Comparison of ENCODE assay signal across 22 mouse cellular contexts in genomic region chr19:37946053-37946452, GRCm38 (mm10).
DNase-seq lines count a peak whose midpoint lies in the region; ATAC-seq and TF ChIP-seq lines count a peak whose summit lies in the region.
"Had no signal": no experiment of that assay in that cellular context is flagged by ENCODE, and none has a peak within 500 bp of the region (broad histone marks: within the 10 kb centered on the region; RNA-seq: fewer than 3 reads in every experiment).

No protein-coding gene starts in this region.

- H3K9ac ChIP-seq in embryonic facial prominence, embryonic 14.5 days (ENCODE audit: low read depth, low read length) = no peak overlapping the region
- H3K9ac ChIP-seq in hindbrain, embryonic 16.5 days (ENCODE audit: low read depth, low read length) = no peak overlapping the region
- H3K9ac ChIP-seq in hindbrain, embryonic 14.5 days = no peak overlapping the region
- H3K9ac ChIP-seq: embryonic facial prominence, embryonic 13.5 days; forebrain, embryonic 13.5 days; forebrain, embryonic 15.5 days; forebrain, postnatal 0 days had no signal

- peaks cover 26% of the 10 kb centered on the region; the same call in 1 of the 2 replicates for H3K36me3 ChIP-seq in embryonic facial prominence, embryonic 14.5 days (ENCODE audit: control insufficient read depth, insufficient read depth, low read length)
- H3K36me3 ChIP-seq in embryonic facial prominence, embryonic 10.5 days (replicated peaks) = no peaks in the 10 kb centered on the region
- no peaks in the 10 kb centered on the region for H3K36me3 ChIP-seq in hindbrain, embryonic 16.5 days (ENCODE audit: control insufficient read depth, insufficient read depth, low read length)
- H3K36me3 ChIP-seq in hindbrain, embryonic 14.5 days (replicated peaks; ENCODE audit: control insufficient read depth, insufficient read depth) = no peaks in the 10 kb centered on the region
- no peaks in the 10 kb centered on the region for H3K36me3 ChIP-seq in limb, embryonic 10.5 days
- H3K36me3 ChIP-seq: forebrain, embryonic 15.5 days; G1E had no signal

- TF ChIP-seq POLR2A in lung, adult 2 months (IDR thresholded peaks at IDR 0.05; ENCODE audit: borderline replicate concordance, extremely low read depth, low read depth, low read length) = no peak

- WGBS in embryonic facial prominence, embryonic 14.5 days = 60% methylated on average over 8 of the region's 8 CpGs
- WGBS in embryonic facial prominence, embryonic 10.5 days = 82% methylated on average over 8 of the region's 8 CpGs
- 79% methylated on average over 8 of the region's 8 CpGs for WGBS in hindbrain, embryonic 16.5 days
- 79% methylated on average over 8 of the region's 8 CpGs for WGBS in hindbrain, embryonic 14.5 days
- 76% methylated on average over 8 of the region's 8 CpGs for WGBS in limb, embryonic 10.5 days
- 73% methylated on average over 8 of the region's 8 CpGs for WGBS in lung, adult 2 months

- ATAC-seq in embryonic facial prominence, embryonic 14.5 days (ENCODE audit: low read depth) = 0 out of 2 replicates have a peak, but pooled peaks have one; percentile 30
- peak; percentile 63; the same call in 1 of the 2 replicates for ATAC-seq in hindbrain, embryonic 16.5 days
- no peak for ATAC-seq in hindbrain, embryonic 14.5 days (ENCODE audit: low FRiP score)
- ATAC-seq: activated CD4-positive, CD25-positive, alpha-beta regulatory T cell, adult 4 months; CD4-positive, CD25-positive, alpha-beta regulatory T cell, adult 4 months; forebrain, embryonic 13.5 days; forebrain, embryonic 15.5 days; forebrain, postnatal 0 days; Patski had no signal

- no peak overlapping the region for H3K4me3 ChIP-seq in embryonic facial prominence, embryonic 14.5 days (ENCODE audit: low read depth, low read length)
- no peak overlapping the region for H3K4me3 ChIP-seq in embryonic facial prominence, embryonic 10.5 days
- no peak overlapping the region for H3K4me3 ChIP-seq in hindbrain, embryonic 16.5 days (ENCODE audit: low read length)
- H3K4me3 ChIP-seq in hindbrain, embryonic 14.5 days (replicated peaks; ENCODE audit: low read length) = no peak overlapping the region
- no peak overlapping the region for H3K4me3 ChIP-seq in limb, embryonic 10.5 days
- no peak overlapping the region for H3K4me3 ChIP-seq in lung, adult 2 months (replicated peaks; ENCODE audit: extremely low read depth, low read depth, low read length)
- H3K4me3 ChIP-seq: embryonic facial prominence, embryonic 13.5 days; forebrain, embryonic 13.5 days; forebrain, embryonic 15.5 days had no signal

- no peak overlapping the region for H3K27ac ChIP-seq in embryonic facial prominence, embryonic 14.5 days (replicated peaks; ENCODE audit: low read depth, low read length)
- no peak overlapping the region for H3K27ac ChIP-seq in embryonic facial prominence, embryonic 10.5 days (replicated peaks)
- no peak overlapping the region for H3K27ac ChIP-seq in hindbrain, embryonic 16.5 days (ENCODE audit: low read depth, low read length)
- H3K27ac ChIP-seq in hindbrain, embryonic 14.5 days = no peak overlapping the region
- 0 out of 2 replicates have a peak overlapping the region, but pooled peaks have one; percentile 14 for H3K27ac ChIP-seq in limb, embryonic 10.5 days
- H3K27ac ChIP-seq: embryonic facial prominence, embryonic 13.5 days; forebrain, embryonic 13.5 days; forebrain, embryonic 15.5 days had no signal

- no peaks in the 10 kb centered on the region for H3K9me3 ChIP-seq in embryonic facial prominence, embryonic 14.5 days (ENCODE audit: control insufficient read depth, low read length)
- H3K9me3 ChIP-seq in embryonic facial prominence, embryonic 10.5 days = no peaks in the 10 kb centered on the region
- H3K9me3 ChIP-seq in hindbrain, embryonic 16.5 days (ENCODE audit: control insufficient read depth, low read length) = no peaks in the 10 kb centered on the region
- no peaks in the 10 kb centered on the region for H3K9me3 ChIP-seq in hindbrain, embryonic 14.5 days (ENCODE audit: control insufficient read depth, low read length)
- H3K9me3 ChIP-seq in limb, embryonic 10.5 days (replicated peaks) = no peaks in the 10 kb centered on the region
- H3K9me3 ChIP-seq: embryonic facial prominence, embryonic 13.5 days; forebrain, embryonic 13.5 days; forebrain, embryonic 15.5 days; G1E had no signal

- TF ChIP-seq CTCF in lung, adult 2 months (IDR thresholded peaks at IDR 0.05; ENCODE audit: insufficient read depth, low read length) = no peak

- peak; percentile 12 for DNase-seq in embryonic facial prominence, embryonic 14.5 days (ENCODE audit: low spot score)
- DNase-seq in embryonic facial prominence, embryonic 10.5 days (ENCODE audit: low spot score) = no peak
- no peak for DNase-seq in hindbrain, embryonic 14.5 days (ENCODE audit: low spot score)
- no peak for DNase-seq in limb, embryonic 10.5 days (ENCODE audit: low spot score)
- no peak for DNase-seq in lung, adult 2 months
- DNase-seq: adrenal gland, adult 8-10 months; adrenal gland, postnatal 14 days; adrenal gland, postnatal 36 days; B cell, adult 2 months; cerebellum, adult 11-12 months; cerebellum, adult 2 months; cerebellum, adult 9-10 months had no signal

- no peaks in the 10 kb centered on the region for H3K27me3 ChIP-seq in embryonic facial prominence, embryonic 14.5 days (replicated peaks; ENCODE audit: control insufficient read depth, insufficient read depth, low read length)
- H3K27me3 ChIP-seq in embryonic facial prominence, embryonic 10.5 days (replicated peaks; ENCODE audit: low read depth, poor library complexity, severe bottlenecking) = 0 out of 2 replicates have a peak, but pooled peaks cover 4% of the 10 kb centered on the region
- H3K27me3 ChIP-seq in hindbrain, embryonic 16.5 days (replicated peaks; ENCODE audit: control insufficient read depth, insufficient read depth, low read length) = no peaks in the 10 kb centered on the region
- H3K27me3 ChIP-seq in hindbrain, embryonic 14.5 days (ENCODE audit: control insufficient read depth, insufficient read depth, low read length) = no peaks in the 10 kb centered on the region
- no peaks in the 10 kb centered on the region for H3K27me3 ChIP-seq in limb, embryonic 10.5 days (ENCODE audit: low read depth, poor library complexity, severe bottlenecking)
- H3K27me3 ChIP-seq: CH12.LX; embryonic facial prominence, embryonic 13.5 days; forebrain, embryonic 13.5 days; forebrain, embryonic 15.5 days; Patski had no signal

- no peaks in the 10 kb centered on the region for H3K4me1 ChIP-seq in embryonic facial prominence, embryonic 14.5 days (ENCODE audit: control insufficient read depth, insufficient read depth, low read length)
- peaks cover 11% of the 10 kb centered on the region for H3K4me1 ChIP-seq in embryonic facial prominence, embryonic 10.5 days
- no peaks in the 10 kb centered on the region for H3K4me1 ChIP-seq in hindbrain, embryonic 16.5 days (ENCODE audit: control insufficient read depth, insufficient read depth, low read depth, low read length)
- no peaks in the 10 kb centered on the region for H3K4me1 ChIP-seq in hindbrain, embryonic 14.5 days (replicated peaks; ENCODE audit: control insufficient read depth, insufficient read depth, low read length)
- peaks cover 16% of the 10 kb centered on the region for H3K4me1 ChIP-seq in limb, embryonic 10.5 days
- H3K4me1 ChIP-seq in lung, adult 2 months (ENCODE audit: control insufficient read depth, insufficient read depth, low read length) = no peaks in the 10 kb centered on the region
- H3K4me1 ChIP-seq: embryonic facial prominence, embryonic 13.5 days; forebrain, embryonic 13.5 days; forebrain, embryonic 15.5 days had no signal

- 0 out of 2 replicates have a peak overlapping the region, but pooled peaks have one; percentile 10 for H3K4me2 ChIP-seq in embryonic facial prominence, embryonic 14.5 days (ENCODE audit: low read depth, low read length)
- no peak overlapping the region for H3K4me2 ChIP-seq in hindbrain, embryonic 16.5 days (ENCODE audit: low read length)
- no peak overlapping the region for H3K4me2 ChIP-seq in hindbrain, embryonic 14.5 days (replicated peaks)
- H3K4me2 ChIP-seq: embryonic facial prominence, embryonic 13.5 days; forebrain, embryonic 13.5 days; forebrain, embryonic 15.5 days had no signal
